Mouse (Mus musculus): ENCODE measurements around the gene Nxf1. TPM values are rescaled to one million over a fixed set of nuclear protein-coding genes. Genes with fewer than 3 reads are reported as not detected.
A peak's percentile ranks its signal among the peaks of the same experiment; 100 is the strongest.

Nxf1 gene
- 161 and 192 TPM in 2 replicates for polyA plus RNA-seq (2015; fragmentation: Nextera tagmentation; extraction: Ambion mirVana)

- Histone ChIP-seq H3K4me3 (peak within 1 kb of the TSS; percentile 97), H3K27me3 (no peaks in the 10 kb centered on the region), H3K9ac (peak within 1 kb of the TSS; percentile 95), H3K4me1 (replicated peaks) (peaks cover 34% of the 10 kb centered on the region), H3K4me2 (peak within 1 kb of the TSS; percentile 88), H3K9me3 (no peaks in the 10 kb centered on the region), H3K36me3 (peaks cover 38% of the 10 kb centered on the region), H3K27ac (replicated peaks) (peak within 1 kb of the TSS; percentile 87)
- WGBS = under 1% methylated on average over 75 of the region's 75 CpGs
- peak; percentile 93 for ATAC-seq (ENCODE audit: low read depth)
Observed at GRCm38 (mm10) chr19:8756635-8757387, at the start of gene Nxf1. TSS of gene Nxf1 (plus strand) at chr19:8757073.

- Histone ChIP-seq H3K4me2 (no peak overlapping the region), H3K9ac (no peak overlapping the region), H3K9me3 (no peaks in the 10 kb centered on the region), H3K36me3 (peaks cover 57% of the 10 kb centered on the region), H3K4me3 (no peak overlapping the region), H3K27ac (replicated peaks) (no peak overlapping the region), H3K27me3 (no peaks in the 10 kb centered on the region), H3K4me1 (replicated peaks) (peaks cover 36% of the 10 kb centered on the region)
- 96% methylated on average over 8 of the region's 8 CpGs for WGBS
- no peak for ATAC-seq (ENCODE audit: low read depth)
Observed at GRCm38 (mm10) chr19:8708954-8709353, 47.9 kb upstream of the Nxf1 start.

- no peak overlapping the region; the same call in 1 of the 2 replicates for H3K9ac ChIP-seq
- H3K4me1 ChIP-seq (replicated peaks) = peaks cover 47% of the 10 kb centered on the region
- H3K4me2 ChIP-seq = no peak overlapping the region; the same call in 1 of the 2 replicates
- H3K27me3 ChIP-seq = no peaks in the 10 kb centered on the region
- H3K36me3 ChIP-seq = peaks cover 57% of the 10 kb centered on the region
- H3K9me3 ChIP-seq = no peaks in the 10 kb centered on the region
- 86% methylated on average over 2 of the region's 2 CpGs for WGBS
- H3K27ac ChIP-seq (replicated peaks) = no peak overlapping the region
- H3K4me3 ChIP-seq = no peak overlapping the region
- no peak for ATAC-seq (ENCODE audit: low read depth)
Observed at GRCm38 (mm10) chr19:8710057-8710456, 46.8 kb upstream of the Nxf1 start.

- Histone ChIP-seq H3K36me3 (peaks cover 54% of the 10 kb centered on the region), H3K4me1 (replicated peaks) (peaks cover 47% of the 10 kb centered on the region), H3K27ac (replicated peaks) (peak overlapping the region; percentile 94), H3K4me3 (peak overlapping the region; percentile 85), H3K4me2 (peak overlapping the region; percentile 75), H3K9me3 (no peaks in the 10 kb centered on the region), H3K9ac (peak overlapping the region; percentile 92), H3K27me3 (no peaks in the 10 kb centered on the region)
- ATAC-seq (ENCODE audit: low read depth) = no peak
- 75% methylated on average over 4 of the region's 4 CpGs for WGBS
Observed at GRCm38 (mm10) chr19:8711506-8711905, 45.4 kb upstream of the Nxf1 start.

GRCm38 (mm10) chr19:8711949-8712869, 44.7 kb upstream of the Nxf1 start:
- WGBS = 68% methylated on average over 10 of the region's 10 CpGs
- ATAC-seq (ENCODE audit: low read depth) = no peak
- Histone ChIP-seq H3K36me3 (peaks cover 47% of the 10 kb centered on the region), H3K27ac (replicated peaks) (peak overlapping the region; percentile 94), H3K9me3 (no peaks in the 10 kb centered on the region), H3K27me3 (no peaks in the 10 kb centered on the region), H3K4me2 (peak overlapping the region; percentile 75), H3K9ac (peak overlapping the region; percentile 92), H3K4me1 (replicated peaks) (peaks cover 47% of the 10 kb centered on the region), H3K4me3 (peak overlapping the region; percentile 85)

- under 1% methylated on average over 13 of the region's 13 CpGs for WGBS
- Histone ChIP-seq H3K9ac (peak overlapping the region; percentile 92), H3K4me1 (replicated peaks) (peaks cover 47% of the 10 kb centered on the region), H3K36me3 (peaks cover 41% of the 10 kb centered on the region), H3K4me3 (peak overlapping the region; percentile 85), H3K27me3 (no peaks in the 10 kb centered on the region), H3K4me2 (peak overlapping the region; percentile 75), H3K27ac (replicated peaks) (peak overlapping the region; percentile 94), H3K9me3 (no peaks in the 10 kb centered on the region)
- peak; percentile 71 for ATAC-seq (ENCODE audit: low read depth)
Observed at GRCm38 (mm10) chr19:8712870-8713305, 44.0 kb upstream of the Nxf1 start.

- Histone ChIP-seq H3K9ac (peak overlapping the region; percentile 92), H3K27me3 (no peaks in the 10 kb centered on the region), H3K4me1 (replicated peaks) (peaks cover 47% of the 10 kb centered on the region), H3K9me3 (no peaks in the 10 kb centered on the region), H3K4me2 (peak overlapping the region; percentile 75), H3K27ac (replicated peaks) (peak overlapping the region; percentile 94), H3K36me3 (peaks cover 35% of the 10 kb centered on the region), H3K4me3 (peak overlapping the region; percentile 85)
- WGBS = under 1% methylated on average over 51 of the region's 51 CpGs
- ATAC-seq (ENCODE audit: low read depth) = peak; percentile 95
Observed at GRCm38 (mm10) chr19:8713306-8713996, 43.4 kb upstream of the Nxf1 start.

- peak overlapping the region; percentile 92 for H3K9ac ChIP-seq
- H3K36me3 ChIP-seq = peaks cover 28% of the 10 kb centered on the region
- peaks cover 47% of the 10 kb centered on the region for H3K4me1 ChIP-seq (replicated peaks)
- peak overlapping the region; percentile 75 for H3K4me2 ChIP-seq
- H3K9me3 ChIP-seq = no peaks in the 10 kb centered on the region
- peak overlapping the region; percentile 85 for H3K4me3 ChIP-seq
- peak; percentile 6; the same call in 1 of the 2 replicates for ATAC-seq (ENCODE audit: low read depth)
- 9% methylated on average over 13 of the region's 13 CpGs for WGBS
- H3K27me3 ChIP-seq = no peaks in the 10 kb centered on the region
- peak overlapping the region; percentile 94 for H3K27ac ChIP-seq (replicated peaks)
Observed at GRCm38 (mm10) chr19:8713997-8714652, 42.7 kb upstream of the Nxf1 start.

GRCm38 (mm10) chr19:8714653-8715481, 42.0 kb upstream of the Nxf1 start:
- Histone ChIP-seq H3K4me3 (no peak overlapping the region), H3K27me3 (no peaks in the 10 kb centered on the region), H3K36me3 (peaks cover 21% of the 10 kb centered on the region), H3K9me3 (no peaks in the 10 kb centered on the region), H3K27ac (replicated peaks) (no peak overlapping the region), H3K9ac (no peak overlapping the region), H3K4me2 (peak overlapping the region; percentile 75), H3K4me1 (replicated peaks) (peaks cover 43% of the 10 kb centered on the region)
- ATAC-seq (ENCODE audit: low read depth) = no peak
- 72% methylated on average over 10 of the region's 10 CpGs for whole genome bisulfite sequencing

- Histone ChIP-seq H3K4me1 (replicated peaks) (peaks cover 41% of the 10 kb centered on the region), H3K4me3 (no peak overlapping the region), H3K36me3 (peaks cover 9% of the 10 kb centered on the region; the same call in 1 of the 2 replicates), H3K9me3 (no peaks in the 10 kb centered on the region), H3K27me3 (no peaks in the 10 kb centered on the region), H3K4me2 (no peak overlapping the region), H3K9ac (no peak overlapping the region), H3K27ac (replicated peaks) (no peak overlapping the region)
- 57% methylated on average over 10 of the region's 10 CpGs for WGBS
- no peak for ATAC-seq (ENCODE audit: low read depth)
Observed at GRCm38 (mm10) chr19:8715868-8716766, 40.8 kb upstream of the Nxf1 start.

Data from neural tube, embryonic 13.5 days (tissue).